Mouse (Mus musculus): Measurements from ENCODE around the gene 4932429P05Rik.

The 4932429P05Rik gene

GRCm38 (mm10) chrX:89751968-89752367 is at the start of gene 4932429P05Rik:
Gene 4932429P05Rik, plus strand, starts transcription at chrX:89752268.
- no peak for DNase-seq

Measured in cerebellum, postnatal 10 days (tissue).